Mouse (Mus musculus): ENCODE results near the gene Elp1. TPM values are rescaled to one million over a fixed set of nuclear protein-coding genes. Genes with fewer than 3 reads are reported as not detected.
A peak's percentile ranks its signal among the peaks of the same experiment; 100 is the strongest.

Gene Elp1
- polyA plus RNA-seq, 1 experiment from 2014 or later, result 51.6 TPM

DNA sequence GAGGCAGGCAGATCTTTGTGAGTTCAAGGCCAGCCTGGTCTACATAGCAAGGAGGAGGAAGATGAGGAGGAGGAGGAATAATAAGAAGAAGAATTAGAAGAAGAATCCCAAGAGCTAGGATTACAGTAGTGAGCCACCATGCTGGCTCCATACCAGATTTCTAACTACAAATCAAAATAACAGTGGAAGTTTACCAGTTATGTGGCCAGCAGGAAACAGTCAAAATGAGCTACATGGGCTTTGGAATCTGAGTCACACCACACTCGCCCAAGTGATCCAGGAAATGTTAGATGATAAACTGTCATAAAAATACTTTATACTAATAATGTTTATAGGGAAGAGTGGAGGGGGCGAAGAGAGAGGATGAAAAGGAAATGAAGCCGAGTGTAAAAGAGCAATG lies 38.2 kb upstream of the Elp1 start:
- Histone ChIP-seq H3K4me3 (ENCODE audit: low read depth, low read length) (no peak overlapping the region), H3K4me1 (ENCODE audit: control insufficient read depth, insufficient read depth, low read length) (no peaks in the 10 kb centered on the region), H3K27ac (ENCODE audit: low read length) (no peak overlapping the region), H3K9me3 (ENCODE audit: control insufficient read depth, low read depth, low read length) (no peaks in the 10 kb centered on the region), H3K27me3 (ENCODE audit: control insufficient read depth, insufficient read depth, low read length) (no peaks in the 10 kb centered on the region), H3K9ac (replicated peaks; ENCODE audit: low read depth, low read length) (no peak overlapping the region), H3K36me3 (ENCODE audit: control insufficient read depth, insufficient read depth, low read length) (no peaks in the 10 kb centered on the region; the same call in 1 of the 2 replicates), H3K4me2 (replicated peaks; ENCODE audit: low read depth, low read length) (no peak overlapping the region)
- no peak for ATAC-seq (ENCODE audit: insufficient number of reproducible peaks, insufficient read depth, low FRiP score, low read depth)
- WGBS, result 63% methylated on average over 3 of the region's 3 CpGs

DNA sequence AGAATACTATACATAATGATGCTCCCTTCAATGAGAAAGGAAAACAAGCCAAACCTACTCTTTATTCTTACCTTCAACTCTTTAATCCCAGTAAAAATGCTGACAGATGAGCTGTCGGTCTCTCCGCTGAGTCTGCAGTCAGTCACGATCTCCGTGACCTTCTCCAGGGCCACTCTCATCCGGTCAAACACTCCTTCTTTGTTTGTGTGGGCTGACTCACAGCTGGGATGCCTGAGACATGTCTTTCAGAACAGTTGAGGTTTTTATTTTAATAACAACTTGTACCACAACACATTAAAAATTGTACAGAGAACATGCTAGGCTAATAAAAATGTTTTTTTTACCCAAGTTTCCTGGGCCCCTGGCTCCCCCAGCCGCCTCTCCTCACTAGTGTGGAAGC lies 35.5 kb upstream of the Elp1 start:
- H3K4me3 ChIP-seq (ENCODE audit: low read depth, low read length), result no peak overlapping the region
- H3K9me3 ChIP-seq (ENCODE audit: control insufficient read depth, low read depth, low read length), result no peaks in the 10 kb centered on the region
- H3K4me2 ChIP-seq (replicated peaks; ENCODE audit: low read depth, low read length), result no peak overlapping the region
- no peak for ATAC-seq (ENCODE audit: insufficient number of reproducible peaks, insufficient read depth, low FRiP score, low read depth)
- H3K9ac ChIP-seq (replicated peaks; ENCODE audit: low read depth, low read length), result no peak overlapping the region
- no peaks in the 10 kb centered on the region for H3K27me3 ChIP-seq (ENCODE audit: control insufficient read depth, insufficient read depth, low read length)
- H3K4me1 ChIP-seq (ENCODE audit: control insufficient read depth, insufficient read depth, low read length), result no peaks in the 10 kb centered on the region
- 74% methylated on average over 6 of the region's 6 CpGs for WGBS
- no peak overlapping the region for H3K27ac ChIP-seq (ENCODE audit: low read length)
- H3K36me3 ChIP-seq (ENCODE audit: control insufficient read depth, insufficient read depth, low read length), result no peaks in the 10 kb centered on the region; the same call in 1 of the 2 replicates

DNA sequence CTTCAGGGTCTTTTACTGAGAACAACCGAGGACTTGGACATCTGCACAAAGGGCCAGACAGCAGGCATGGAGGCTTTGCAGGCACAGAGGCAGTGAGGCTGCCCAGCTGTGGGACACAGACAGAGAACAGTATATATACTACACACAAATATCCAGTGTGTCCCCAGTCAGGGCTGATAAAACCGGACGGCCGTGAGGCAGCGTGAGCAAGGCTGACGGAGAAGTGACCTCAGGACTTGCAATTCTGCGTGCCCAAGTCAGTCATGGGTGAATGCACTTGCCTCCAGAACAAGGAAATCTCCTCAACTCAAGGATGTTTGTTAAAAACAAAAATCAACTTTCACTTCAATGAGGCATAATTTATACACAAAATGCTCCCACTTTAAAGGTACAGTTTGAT lies 29.9 kb upstream of the Elp1 start:
- H3K27me3 ChIP-seq (ENCODE audit: control insufficient read depth, insufficient read depth, low read length), result no peaks in the 10 kb centered on the region
- H3K27ac ChIP-seq (ENCODE audit: low read length), result no peak overlapping the region
- no peak overlapping the region for H3K4me2 ChIP-seq (replicated peaks; ENCODE audit: low read depth, low read length)
- no peak overlapping the region for H3K4me3 ChIP-seq (ENCODE audit: low read depth, low read length)
- no peaks in the 10 kb centered on the region for H3K9me3 ChIP-seq (ENCODE audit: control insufficient read depth, low read depth, low read length)
- WGBS, result 87% methylated on average over 7 of the region's 7 CpGs
- no peak for ATAC-seq (ENCODE audit: insufficient number of reproducible peaks, insufficient read depth, low FRiP score, low read depth)
- H3K36me3 ChIP-seq (ENCODE audit: control insufficient read depth, insufficient read depth, low read length), result no peaks in the 10 kb centered on the region; the same call in 1 of the 2 replicates
- H3K4me1 ChIP-seq (ENCODE audit: control insufficient read depth, insufficient read depth, low read length), result no peaks in the 10 kb centered on the region
- no peak overlapping the region for H3K9ac ChIP-seq (replicated peaks; ENCODE audit: low read depth, low read length)

DNA sequence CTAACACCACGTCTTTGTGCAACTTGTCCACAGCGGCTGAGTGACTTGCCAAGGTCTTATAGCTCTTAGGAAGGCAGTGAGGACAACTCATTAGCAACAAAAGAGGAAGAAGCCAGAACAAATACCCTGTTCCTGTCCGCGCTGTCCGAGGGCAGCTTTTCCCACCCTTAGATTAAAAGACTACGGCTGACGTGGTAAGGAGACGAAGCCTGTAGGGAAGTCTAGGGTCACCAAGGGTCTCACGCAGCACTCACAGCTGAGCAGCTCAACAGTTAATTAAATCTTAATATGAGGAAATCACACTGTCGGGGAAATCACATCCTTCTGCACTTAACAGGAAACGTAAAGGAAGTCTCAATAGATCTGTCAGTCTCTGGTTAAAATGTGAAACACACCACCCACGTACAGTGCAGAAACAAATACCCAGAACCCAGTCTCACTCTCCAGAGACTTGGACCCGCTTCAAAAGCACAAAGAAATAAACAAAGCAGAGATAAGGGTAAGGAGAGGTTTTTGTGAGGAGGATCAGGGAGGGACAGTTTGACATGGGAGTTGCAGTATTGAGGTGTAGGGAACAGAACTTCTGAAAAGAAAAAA lies 29.0 kb upstream of the Elp1 start:
- no peak overlapping the region for H3K4me3 ChIP-seq (ENCODE audit: low read depth, low read length)
- H3K9ac ChIP-seq (replicated peaks; ENCODE audit: low read depth, low read length), result no peak overlapping the region
- no peaks in the 10 kb centered on the region for H3K4me1 ChIP-seq (ENCODE audit: control insufficient read depth, insufficient read depth, low read length)
- no peak overlapping the region for H3K4me2 ChIP-seq (replicated peaks; ENCODE audit: low read depth, low read length)
- no peak overlapping the region for H3K27ac ChIP-seq (ENCODE audit: low read length)
- no peaks in the 10 kb centered on the region; the same call in 1 of the 2 replicates for H3K36me3 ChIP-seq (ENCODE audit: control insufficient read depth, insufficient read depth, low read length)
- no peaks in the 10 kb centered on the region for H3K27me3 ChIP-seq (ENCODE audit: control insufficient read depth, insufficient read depth, low read length)
- ATAC-seq (ENCODE audit: insufficient number of reproducible peaks, insufficient read depth, low FRiP score, low read depth), result no peak
- WGBS, result 61% methylated on average over 13 of the region's 13 CpGs
- no peaks in the 10 kb centered on the region for H3K9me3 ChIP-seq (ENCODE audit: control insufficient read depth, low read depth, low read length)

- H3K9ac ChIP-seq (replicated peaks; ENCODE audit: low read depth, low read length), result no peak overlapping the region
- H3K9me3 ChIP-seq (ENCODE audit: control insufficient read depth, low read depth, low read length), result no peaks in the 10 kb centered on the region
- H3K4me2 ChIP-seq (replicated peaks; ENCODE audit: low read depth, low read length), result no peak overlapping the region
- peak overlapping the region; percentile 27; the same call in 1 of the 2 replicates for H3K27ac ChIP-seq (ENCODE audit: low read length)
- H3K4me3 ChIP-seq (ENCODE audit: low read depth, low read length), result no peak overlapping the region
- 72% methylated on average over 7 of the region's 7 CpGs for whole genome bisulfite sequencing
- no peaks in the 10 kb centered on the region for H3K4me1 ChIP-seq (ENCODE audit: control insufficient read depth, insufficient read depth, low read length)
- no peak for ATAC-seq (ENCODE audit: insufficient number of reproducible peaks, insufficient read depth, low FRiP score, low read depth)
- H3K36me3 ChIP-seq (ENCODE audit: control insufficient read depth, insufficient read depth, low read length), result no peaks in the 10 kb centered on the region
- H3K27me3 ChIP-seq (ENCODE audit: control insufficient read depth, insufficient read depth, low read length), result no peaks in the 10 kb centered on the region
These were observed 27.4 kb upstream of the Elp1 start for GRCm38 (mm10) chr4:56829511-56829921.

- no peak overlapping the region for H3K4me3 ChIP-seq (ENCODE audit: low read depth, low read length)
- H3K27me3 ChIP-seq (ENCODE audit: control insufficient read depth, insufficient read depth, low read length), result no peaks in the 10 kb centered on the region
- no peaks in the 10 kb centered on the region for H3K4me1 ChIP-seq (ENCODE audit: control insufficient read depth, insufficient read depth, low read length)
- H3K4me2 ChIP-seq (replicated peaks; ENCODE audit: low read depth, low read length), result no peak overlapping the region
- no peak overlapping the region for H3K9ac ChIP-seq (replicated peaks; ENCODE audit: low read depth, low read length)
- no peak for ATAC-seq (ENCODE audit: insufficient number of reproducible peaks, insufficient read depth, low FRiP score, low read depth)
- H3K9me3 ChIP-seq (ENCODE audit: control insufficient read depth, low read depth, low read length), result no peaks in the 10 kb centered on the region
- H3K36me3 ChIP-seq (ENCODE audit: control insufficient read depth, insufficient read depth, low read length), result no peaks in the 10 kb centered on the region
- H3K27ac ChIP-seq (ENCODE audit: low read length), result no peak overlapping the region; the same call in 1 of the 2 replicates
- 80% methylated on average over 3 of the region's 3 CpGs for WGBS
These were observed 26.8 kb upstream of the Elp1 start for GRCm38 (mm10) chr4:56828932-56829331.

DNA sequence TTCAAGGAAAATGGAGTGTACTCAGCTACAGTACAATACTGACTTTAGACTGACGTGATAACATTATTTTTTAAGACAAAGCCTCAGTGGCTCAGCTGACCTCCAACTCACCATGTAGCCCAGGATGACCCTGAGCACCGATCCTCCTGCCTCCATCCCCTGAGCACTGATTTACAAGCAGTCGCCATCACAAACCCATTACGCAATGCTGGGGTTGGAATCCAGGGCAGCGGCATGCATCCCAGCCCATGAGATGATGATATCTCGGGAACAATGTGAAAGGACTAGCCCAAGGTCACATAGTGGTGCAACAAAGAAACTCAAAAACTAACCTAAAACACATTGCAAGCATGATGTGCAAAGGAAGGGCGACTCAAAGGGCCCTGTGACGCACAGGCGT lies 22.1 kb upstream of the Elp1 start:
- H3K4me1 ChIP-seq (ENCODE audit: control insufficient read depth, insufficient read depth, low read length), result no peaks in the 10 kb centered on the region
- H3K9me3 ChIP-seq (ENCODE audit: control insufficient read depth, low read depth, low read length), result no peaks in the 10 kb centered on the region
- H3K4me2 ChIP-seq (replicated peaks; ENCODE audit: low read depth, low read length), result no peak overlapping the region
- WGBS, result 92% methylated on average over 9 of the region's 9 CpGs
- ATAC-seq (ENCODE audit: insufficient number of reproducible peaks, insufficient read depth, low FRiP score, low read depth), result no peak
- H3K9ac ChIP-seq (replicated peaks; ENCODE audit: low read depth, low read length), result no peak overlapping the region
- H3K27ac ChIP-seq (ENCODE audit: low read length), result no peak overlapping the region
- H3K27me3 ChIP-seq (ENCODE audit: control insufficient read depth, insufficient read depth, low read length), result no peaks in the 10 kb centered on the region
- no peaks in the 10 kb centered on the region for H3K36me3 ChIP-seq (ENCODE audit: control insufficient read depth, insufficient read depth, low read length)
- H3K4me3 ChIP-seq (ENCODE audit: low read depth, low read length), result no peak overlapping the region

- H3K9ac ChIP-seq (replicated peaks; ENCODE audit: low read depth, low read length), result no peak overlapping the region
- H3K4me1 ChIP-seq (ENCODE audit: control insufficient read depth, insufficient read depth, low read length), result no peaks in the 10 kb centered on the region
- no peak overlapping the region for H3K27ac ChIP-seq (ENCODE audit: low read length)
- no peaks in the 10 kb centered on the region for H3K36me3 ChIP-seq (ENCODE audit: control insufficient read depth, insufficient read depth, low read length)
- no peak overlapping the region for H3K4me2 ChIP-seq (replicated peaks; ENCODE audit: low read depth, low read length)
- no peaks in the 10 kb centered on the region for H3K27me3 ChIP-seq (ENCODE audit: control insufficient read depth, insufficient read depth, low read length)
- ATAC-seq (ENCODE audit: insufficient number of reproducible peaks, insufficient read depth, low FRiP score, low read depth), result no peak
- no peaks in the 10 kb centered on the region for H3K9me3 ChIP-seq (ENCODE audit: control insufficient read depth, low read depth, low read length)
- no peak overlapping the region for H3K4me3 ChIP-seq (ENCODE audit: low read depth, low read length)
These were observed 18.0 kb upstream of the Elp1 start for GRCm38 (mm10) chr4:56820017-56820550.

DNA sequence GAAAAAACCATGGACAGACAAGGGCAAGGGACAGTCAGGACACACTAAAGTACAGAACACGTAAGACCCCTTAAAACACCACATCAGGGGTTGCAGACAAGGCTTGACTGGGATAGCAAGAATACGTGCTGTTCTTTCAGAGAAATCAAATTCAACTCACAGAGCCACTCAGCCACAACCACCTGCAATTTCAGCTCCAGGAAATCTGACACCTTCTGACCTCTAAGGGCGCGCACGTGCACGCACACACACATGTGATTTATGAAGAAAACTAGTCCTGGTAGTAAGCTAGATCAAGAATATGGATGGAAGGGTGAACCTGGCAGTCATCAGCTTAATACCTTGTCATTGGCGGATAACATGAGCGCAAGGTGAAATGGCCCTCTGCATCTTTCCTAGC lies 13.0 kb upstream of the Elp1 start:
- no peak overlapping the region for H3K9ac ChIP-seq (replicated peaks; ENCODE audit: low read depth, low read length)
- no peak overlapping the region for H3K27ac ChIP-seq (ENCODE audit: low read length)
- no peak overlapping the region for H3K4me2 ChIP-seq (replicated peaks; ENCODE audit: low read depth, low read length)
- ATAC-seq (ENCODE audit: insufficient number of reproducible peaks, insufficient read depth, low FRiP score, low read depth), result no peak
- no peaks in the 10 kb centered on the region for H3K4me1 ChIP-seq (ENCODE audit: control insufficient read depth, insufficient read depth, low read length)
- no peaks in the 10 kb centered on the region for H3K9me3 ChIP-seq (ENCODE audit: control insufficient read depth, low read depth, low read length)
- 0 out of 2 replicates have a peak, but pooled peaks cover 4% of the 10 kb centered on the region for H3K36me3 ChIP-seq (ENCODE audit: control insufficient read depth, insufficient read depth, low read length)
- 66% methylated on average over 8 of the region's 8 CpGs for WGBS
- H3K27me3 ChIP-seq (ENCODE audit: control insufficient read depth, insufficient read depth, low read length), result no peaks in the 10 kb centered on the region
- no peak overlapping the region for H3K4me3 ChIP-seq (ENCODE audit: low read depth, low read length)
